Mouse (Mus musculus): ENCODE results near the gene Map1b. TPM values are rescaled to one million over a fixed set of nuclear protein-coding genes. Genes with fewer than 3 reads are reported as not detected.
A peak's percentile ranks its signal among the peaks of the same experiment; 100 is the strongest.

Gene Map1b
- total RNA-seq, 1 experiment, result 21.2 TPM

GRCm38 (mm10) chr13:99560674-99561639 lies 44.6 kb upstream of the Map1b start:
- no peak for TF ChIP-seq MAFK (IDR thresholded peaks at IDR 0.05; ENCODE audit: insufficient read depth, low read depth, low read length)
- TF ChIP-seq ZC3H11A (IDR thresholded peaks at IDR 0.05; ENCODE audit: borderline replicate concordance, low read depth, low read length), result no peak
- TF ChIP-seq CHD2 (IDR thresholded peaks at IDR 0.05; ENCODE audit: low read depth, low read length), result no peak
- TF ChIP-seq ZNF384 (IDR thresholded peaks at IDR 0.05; ENCODE audit: low read depth, low read length), result no peak
- no peak for TF ChIP-seq HCFC1 (IDR thresholded peaks at IDR 0.05; ENCODE audit: borderline replicate concordance, insufficient read depth, low read length)
- Histone ChIP-seq H3K9me3 (ENCODE audit: control insufficient read depth, insufficient read depth, low read depth, low read length) (no peaks in the 10 kb centered on the region), H3K36me3 (ENCODE audit: control insufficient read depth, insufficient read depth, low read length, poor library complexity, severe bottlenecking) (no peaks in the 10 kb centered on the region), H3K9ac (ENCODE audit: insufficient read depth, low read depth, low read length, poor library complexity, severe bottlenecking) (no peak overlapping the region), H3K4me1 (ENCODE audit: control insufficient read depth in 2 of 2, insufficient read depth in 2 of 2, low read length in 2 of 2, poor library complexity in 1 of 2) (peaks cover 7 to 24% of the 10 kb centered on the region in 2 experiments; a peak in 2 of 4 replicates), H3K27ac (ENCODE audit: insufficient read depth, low read depth, low read length, poor library complexity, severe bottlenecking) (no peak overlapping the region), H3K4me3 (ENCODE audit: insufficient read depth in 1 of 2, low read depth in 1 of 2, low read length in 2 of 2, poor library complexity in 1 of 2, severe bottlenecking in 1 of 2) (no peak overlapping the region)
- no peak for DNase-seq (ENCODE audit: low read depth, low spot score)
- in situ Hi-C loops (cut with MboI; ENCODE audit: low sequenced_read_pairs in 2 of 2, unreplicated experiment in 2 of 2), result no loop called here

- Histone ChIP-seq H3K36me3 (ENCODE audit: control insufficient read depth, insufficient read depth, low read length, poor library complexity, severe bottlenecking) (no peaks in the 10 kb centered on the region), H3K4me1 (ENCODE audit: control insufficient read depth in 2 of 2, insufficient read depth in 2 of 2, low read length in 2 of 2, poor library complexity in 1 of 2) (peaks cover 7 to 28% of the 10 kb centered on the region in 2 experiments; a peak in 2 of 4 replicates), H3K9me3 (ENCODE audit: control insufficient read depth, insufficient read depth, low read depth, low read length) (no peaks in the 10 kb centered on the region), H3K27ac (ENCODE audit: insufficient read depth, low read depth, low read length, poor library complexity, severe bottlenecking) (no peak overlapping the region), H3K9ac (ENCODE audit: insufficient read depth, low read depth, low read length, poor library complexity, severe bottlenecking) (no peak overlapping the region), H3K4me3 (ENCODE audit: insufficient read depth in 1 of 2, low read depth in 1 of 2, low read length in 2 of 2, poor library complexity in 1 of 2, severe bottlenecking in 1 of 2) (peak overlapping the region; percentile 13 to 26; a peak in 2 of 4 replicates)
- in situ Hi-C loops (cut with MboI; ENCODE audit: low sequenced_read_pairs in 2 of 2, unreplicated experiment in 2 of 2), result no loop called here
- no peak for TF ChIP-seq HCFC1 (IDR thresholded peaks at IDR 0.05; ENCODE audit: borderline replicate concordance, insufficient read depth, low read length)
- TF ChIP-seq ZNF384 (IDR thresholded peaks at IDR 0.05; ENCODE audit: low read depth, low read length), result no peak
- no peak for TF ChIP-seq CHD2 (IDR thresholded peaks at IDR 0.05; ENCODE audit: low read depth, low read length)
- TF ChIP-seq MAFK (IDR thresholded peaks at IDR 0.05; ENCODE audit: insufficient read depth, low read depth, low read length), result no peak
- TF ChIP-seq ZC3H11A (IDR thresholded peaks at IDR 0.05; ENCODE audit: borderline replicate concordance, low read depth, low read length), result no peak
- no peak for DNase-seq (ENCODE audit: low read depth, low spot score)
Measured at GRCm38 (mm10) chr13:99558216-99558906, 42.0 kb upstream of the Map1b start.

DNA sequence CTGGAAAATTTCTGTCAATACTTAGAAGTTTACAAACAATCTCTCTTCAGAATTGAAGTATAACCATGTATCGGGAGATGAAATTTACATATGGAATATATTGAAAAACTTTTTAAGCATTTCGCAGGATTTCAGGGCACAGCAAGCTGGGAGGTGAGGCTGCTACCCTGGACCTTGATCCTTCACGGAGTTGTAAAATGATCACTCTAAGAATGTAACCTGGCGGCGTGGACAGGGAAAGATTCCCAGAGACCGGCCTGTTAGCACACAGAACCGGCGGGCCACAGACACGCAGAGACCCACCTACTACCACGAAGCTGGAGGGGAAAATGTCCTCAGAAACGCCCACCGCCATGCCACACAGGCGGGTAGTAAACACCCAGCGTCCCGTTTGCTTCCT lies 41.5 kb upstream of the Map1b start:
- H3K4me3 ChIP-seq (ENCODE audit: insufficient read depth in 1 of 2, low read depth in 1 of 2, low read length in 2 of 2, poor library complexity in 1 of 2, severe bottlenecking in 1 of 2), result peak overlapping the region; percentile 13 to 26; a peak in 2 of 4 replicates
- in situ Hi-C loops (cut with MboI; ENCODE audit: low sequenced_read_pairs in 2 of 2, unreplicated experiment in 2 of 2), result no loop called here
- H3K4me1 ChIP-seq (ENCODE audit: control insufficient read depth in 2 of 2, insufficient read depth in 2 of 2, low read length in 2 of 2, poor library complexity in 1 of 2), result peaks cover 7 to 29% of the 10 kb centered on the region in 2 experiments; a peak in 2 of 4 replicates
- no peaks in the 10 kb centered on the region for H3K36me3 ChIP-seq (ENCODE audit: control insufficient read depth, insufficient read depth, low read length, poor library complexity, severe bottlenecking)
- TF ChIP-seq MAFK (IDR thresholded peaks at IDR 0.05; ENCODE audit: insufficient read depth, low read depth, low read length) (no peak), ZC3H11A (IDR thresholded peaks at IDR 0.05; ENCODE audit: borderline replicate concordance, low read depth, low read length) (no peak), HCFC1 (IDR thresholded peaks at IDR 0.05; ENCODE audit: borderline replicate concordance, insufficient read depth, low read length) (no peak)
- no peak for DNase-seq (ENCODE audit: low read depth, low spot score)
- no peak overlapping the region for H3K9ac ChIP-seq (ENCODE audit: insufficient read depth, low read depth, low read length, poor library complexity, severe bottlenecking)
- H3K27ac ChIP-seq (ENCODE audit: insufficient read depth, low read depth, low read length, poor library complexity, severe bottlenecking), result no peak overlapping the region
- no peaks in the 10 kb centered on the region for H3K9me3 ChIP-seq (ENCODE audit: control insufficient read depth, insufficient read depth, low read depth, low read length)

- no peak overlapping the region for H3K4me3 ChIP-seq (ENCODE audit: insufficient read depth in 1 of 2, low read depth in 1 of 2, low read length in 2 of 2, poor library complexity in 1 of 2, severe bottlenecking in 1 of 2)
- H3K4me1 ChIP-seq (ENCODE audit: control insufficient read depth in 2 of 2, insufficient read depth in 2 of 2, low read length in 2 of 2, poor library complexity in 1 of 2), result peaks cover 7 to 29% of the 10 kb centered on the region in 2 experiments; a peak in 2 of 4 replicates
- H3K9me3 ChIP-seq (ENCODE audit: control insufficient read depth, insufficient read depth, low read depth, low read length), result no peaks in the 10 kb centered on the region
- TF ChIP-seq ZC3H11A (IDR thresholded peaks at IDR 0.05; ENCODE audit: borderline replicate concordance, low read depth, low read length) (no peak), CHD2 (IDR thresholded peaks at IDR 0.05; ENCODE audit: low read depth, low read length) (no peak), MAFK (IDR thresholded peaks at IDR 0.05; ENCODE audit: insufficient read depth, low read depth, low read length) (no peak)
- no peak overlapping the region for H3K27ac ChIP-seq (ENCODE audit: insufficient read depth, low read depth, low read length, poor library complexity, severe bottlenecking)
- in situ Hi-C loops (cut with MboI; ENCODE audit: low sequenced_read_pairs in 2 of 2, unreplicated experiment in 2 of 2), result no loop called here
- no peak overlapping the region for H3K9ac ChIP-seq (ENCODE audit: insufficient read depth, low read depth, low read length, poor library complexity, severe bottlenecking)
- DNase-seq (ENCODE audit: low read depth, low spot score), result no peak
- no peaks in the 10 kb centered on the region for H3K36me3 ChIP-seq (ENCODE audit: control insufficient read depth, insufficient read depth, low read length, poor library complexity, severe bottlenecking)
Measured at GRCm38 (mm10) chr13:99557331-99557730, 41.0 kb upstream of the Map1b start.

Data from ES-E14 (cell line).